Mouse (Mus musculus) urinary bladder, postnatal 10 days (tissue): ENCODE measurements around the gene Cmtr2.

ENCODE experiments used
- DNase-seq: peaks from one replicate; pipeline ENCODE4 v3.0.0; 2022; ENCODE audit warnings: low spot score

The Cmtr2 gene

GRCm38 (mm10) chr8:110253986-110254385 is 38.5 kb downstream of the Cmtr2 start:
- no peak for DNase-seq

- DNase-seq = no peak
Measured at GRCm38 (mm10) chr8:110265796-110266305, 50.4 kb downstream of the Cmtr2 start.

GRCm38 (mm10) chr8:110266741-110267140 is 51.3 kb downstream of the Cmtr2 start, which contains the start of gene Hydin:
Gene Hydin (plus strand): TSS chr8:110266977.
- DNase-seq = no peak

GRCm38 (mm10) chr8:110267268-110267667 is 51.8 kb downstream of the Cmtr2 start:
- DNase-seq = no peak

- DNase-seq = no peak
Measured at GRCm38 (mm10) chr8:110270659-110271058, 55.2 kb downstream of the Cmtr2 start.

- DNase-seq = no peak
Measured at GRCm38 (mm10) chr8:110273394-110273793, 57.9 kb downstream of the Cmtr2 start.
